Mouse (Mus musculus) T-helper 1 cell (primary cell): ENCODE data around the gene Sec14l3.
"Not testable (repeated sequence)": the region's sequence is repeated elsewhere in the genome, so short reads cannot be mapped to it uniquely, and the experiment has no call there.

Experiments
- in situ Hi-C: fragments of 300-600 bp; cut with MboI, MseI; formaldehyde crosslinking; loops from one replicate; pipeline ENCODE4 v1.15.1; 2025; ENCODE audit warnings: high pct_unique_total_duplicates

Sec14l3 gene

DNA sequence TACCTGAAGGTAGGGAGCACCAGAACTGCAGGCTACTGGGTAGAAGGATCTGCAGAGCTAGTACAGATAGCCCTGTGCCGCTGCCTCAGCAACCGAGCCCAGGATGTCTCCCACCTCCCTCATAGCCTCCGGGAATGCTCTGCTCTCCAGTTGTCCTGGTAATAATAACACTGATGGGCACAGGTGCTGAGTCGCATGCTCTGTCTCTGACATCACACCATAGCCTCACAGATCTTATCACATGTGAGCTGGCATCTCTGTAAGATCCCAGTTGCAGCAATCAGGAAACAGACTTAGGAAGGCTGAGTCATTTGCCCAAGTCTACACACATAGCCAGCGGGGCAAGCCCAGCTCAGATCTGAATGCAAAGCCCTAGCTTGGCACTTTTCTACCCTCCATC, 37.2 kb downstream of the Sec14l3 start:
- in situ Hi-C loops, result no loop called here

DNA sequence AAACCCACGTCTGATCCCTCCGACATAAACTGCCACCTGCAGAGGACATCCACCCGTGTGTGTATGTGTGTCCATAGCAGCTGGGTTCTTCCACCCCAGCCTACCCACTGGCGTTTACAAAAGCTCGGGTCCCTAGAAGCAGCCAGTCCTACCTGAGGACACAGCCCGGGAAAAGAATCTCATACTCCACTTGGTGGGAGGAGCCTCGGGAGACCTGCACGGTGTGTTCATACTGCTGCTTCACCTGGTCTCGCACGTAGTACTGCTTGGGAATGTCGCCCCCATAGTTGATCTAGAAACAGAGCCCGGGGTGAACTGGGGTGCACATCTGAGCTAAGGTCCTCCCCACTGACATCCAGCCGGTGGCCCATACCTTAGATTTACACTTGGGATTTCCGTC, 38.9 kb downstream of the Sec14l3 start:
- in situ Hi-C loops, result no loop called here

DNA sequence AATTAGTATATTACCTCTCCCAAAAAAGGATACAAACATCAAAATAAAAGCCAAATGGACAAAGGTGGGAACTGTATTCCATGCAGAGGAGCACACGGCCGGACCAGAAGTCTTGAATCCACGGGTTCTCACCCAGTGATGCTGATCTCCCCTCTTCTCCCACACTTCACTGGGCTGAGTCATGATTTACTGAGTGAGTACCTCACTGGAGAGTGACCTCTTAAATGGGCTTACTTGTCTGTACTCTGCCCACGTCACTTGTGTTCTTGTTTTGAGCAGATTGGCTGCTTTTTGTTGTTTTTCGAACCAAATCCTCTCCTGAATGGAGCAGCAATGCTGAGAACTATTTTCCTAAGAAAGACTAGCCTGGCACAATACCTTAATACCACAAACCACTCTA, 40.3 kb downstream of the Sec14l3 start:
- in situ Hi-C loops, result no loop called here

DNA sequence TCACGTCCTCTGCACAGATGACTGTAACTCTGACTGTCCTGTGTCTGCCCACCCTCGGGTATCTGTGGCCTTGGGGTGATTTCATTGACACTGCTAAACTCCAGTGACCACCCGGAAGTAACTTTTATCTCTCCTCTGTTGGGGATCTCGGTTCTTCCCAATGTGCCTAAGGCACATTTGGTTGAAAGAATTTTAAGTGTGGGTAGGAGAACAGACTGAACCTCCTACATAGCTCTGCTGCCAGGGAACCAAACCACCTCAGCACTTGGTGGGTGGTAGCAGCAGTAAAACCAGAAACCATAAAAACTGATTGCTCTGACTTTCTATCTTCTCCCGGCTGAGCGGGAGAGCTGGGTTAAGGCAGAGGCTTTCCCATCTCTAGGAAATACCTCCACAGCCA, 40.8 kb downstream of the Sec14l3 start:
- in situ Hi-C loops, result no loop called here

GRCm38 (mm10) chr11:4107901-4108300, 43.3 kb downstream of the Sec14l3 start:
- in situ Hi-C loops, result not testable (repeated sequence)

DNA sequence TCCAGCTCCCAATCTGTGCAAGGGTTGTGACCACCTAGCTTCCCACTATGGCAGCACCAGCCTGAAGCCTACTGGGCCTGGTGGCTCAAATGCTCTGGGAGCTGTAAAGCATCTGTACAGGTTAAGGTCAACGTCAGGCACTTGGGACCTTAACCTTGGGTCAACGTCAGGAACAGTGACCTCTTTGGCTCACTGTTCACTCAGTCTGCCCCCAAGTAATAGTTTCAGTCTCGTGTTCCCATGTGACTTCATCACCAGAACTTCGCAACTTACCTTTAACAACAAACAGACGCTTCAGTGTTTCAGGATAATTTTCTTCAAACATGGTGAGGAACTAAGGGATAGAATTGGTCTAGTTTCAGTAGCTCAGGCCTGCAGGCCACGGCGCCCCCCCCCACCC, 44.0 kb downstream of the Sec14l3 start:
- in situ Hi-C loops, result no loop called here

DNA sequence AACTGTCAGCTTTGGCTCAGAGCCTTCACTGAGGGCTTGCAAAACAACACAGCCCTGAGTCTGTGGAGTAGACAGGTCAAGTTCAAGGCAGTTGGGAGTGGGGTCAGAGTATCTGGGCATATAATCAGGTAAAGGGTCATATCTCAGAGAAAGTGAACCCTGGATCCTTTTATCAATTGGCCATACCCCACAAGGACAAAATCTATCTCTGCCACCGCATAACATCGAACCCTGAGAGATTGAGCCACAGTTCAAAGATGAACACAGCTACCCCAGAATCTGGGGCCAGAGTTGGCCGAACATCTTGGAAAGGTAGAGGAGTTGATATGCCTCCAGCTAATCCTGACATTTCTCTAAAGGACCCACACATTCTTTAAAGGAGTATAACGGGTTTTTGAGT, 47.4 kb downstream of the Sec14l3 start:
- in situ Hi-C loops, result no loop called here

- in situ Hi-C loops, result no loop called here
Measured at GRCm38 (mm10) chr11:4112861-4113260, 48.2 kb downstream of the Sec14l3 start.

- in situ Hi-C loops, result no loop called here
Measured at GRCm38 (mm10) chr11:4113496-4113895, 48.9 kb downstream of the Sec14l3 start.

- in situ Hi-C loops, result no loop called here
Measured at GRCm38 (mm10) chr11:4113970-4114369, 49.3 kb downstream of the Sec14l3 start.

GRCm38 (mm10) chr11:4114541-4114940, 49.9 kb downstream of the Sec14l3 start:
- in situ Hi-C loops, result not testable (repeated sequence)

- in situ Hi-C loops, result no loop called here
Measured at GRCm38 (mm10) chr11:4115407-4115806, 50.8 kb downstream of the Sec14l3 start.

- in situ Hi-C loops, result no loop called here
Measured at GRCm38 (mm10) chr11:4116458-4117141, 52.0 kb downstream of the Sec14l3 start.

DNA sequence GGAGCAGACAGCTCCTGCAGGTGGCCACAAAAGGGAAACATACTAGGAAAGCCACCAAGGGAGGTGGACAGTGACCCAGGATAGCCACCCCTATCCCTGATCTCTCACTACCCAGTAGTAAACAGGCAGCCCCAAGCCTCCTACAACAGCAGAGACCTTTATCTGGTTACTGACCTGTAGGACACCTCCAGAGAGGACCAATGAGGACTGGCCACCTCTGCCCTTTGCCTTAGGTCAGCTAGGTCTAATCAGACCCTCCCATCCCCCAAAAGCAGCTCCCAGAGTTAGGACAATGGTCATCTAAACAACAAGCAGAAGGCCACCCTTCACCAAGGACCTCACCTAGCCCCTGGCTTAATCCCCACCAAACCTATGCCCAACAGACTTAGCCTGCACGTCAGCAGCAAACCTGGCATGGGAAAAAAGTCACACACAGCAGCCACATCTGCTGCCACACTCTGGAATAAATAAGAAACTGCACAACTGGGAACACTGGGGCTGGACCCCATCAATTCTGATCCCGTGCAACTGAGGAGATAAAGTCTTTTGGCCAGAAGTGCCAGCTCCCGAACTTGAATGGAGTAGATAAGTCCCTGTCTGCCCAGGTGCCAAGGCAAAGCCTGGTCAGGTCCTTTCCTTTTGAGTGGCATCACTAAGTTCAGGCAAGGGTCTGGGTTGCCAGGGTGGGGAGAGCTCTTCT, 52.9 kb downstream of the Sec14l3 start:
- in situ Hi-C loops, result no loop called here

- in situ Hi-C loops, result no loop called here
Measured at GRCm38 (mm10) chr11:4118081-4118921, 53.7 kb downstream of the Sec14l3 start.

- in situ Hi-C loops, result no loop called here
Measured at GRCm38 (mm10) chr11:4119635-4120034, 55.0 kb downstream of the Sec14l3 start.

DNA sequence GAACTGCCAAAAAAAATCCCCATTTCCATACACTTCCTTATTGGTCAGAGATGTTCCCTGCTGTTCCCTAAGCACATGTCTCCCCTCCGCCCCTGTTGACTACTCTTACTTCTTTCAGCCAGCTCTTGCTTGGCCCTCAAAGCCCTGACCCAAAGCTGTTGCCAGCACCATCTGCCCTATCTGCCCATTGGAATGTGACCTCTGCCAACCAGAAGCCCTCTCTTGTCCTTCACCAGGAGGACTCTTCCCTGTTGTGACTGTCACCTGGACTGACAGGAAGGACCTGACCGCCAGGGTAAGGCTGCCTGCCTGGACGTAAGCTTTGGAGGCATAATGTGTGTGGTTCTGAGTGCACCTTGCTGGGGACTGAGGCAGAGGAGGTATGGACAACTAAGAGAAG, 57.0 kb downstream of the Sec14l3 start:
- in situ Hi-C loops, result no loop called here

- in situ Hi-C loops, result no loop called here
Measured at GRCm38 (mm10) chr11:4122226-4122625, 57.6 kb downstream of the Sec14l3 start.

- in situ Hi-C loops, result no loop called here
Measured at GRCm38 (mm10) chr11:4122742-4123579, 58.3 kb downstream of the Sec14l3 start, which contains the start of gene Sec14l2. TSS of gene Sec14l2 (minus strand) at chr11:4123415.

DNA sequence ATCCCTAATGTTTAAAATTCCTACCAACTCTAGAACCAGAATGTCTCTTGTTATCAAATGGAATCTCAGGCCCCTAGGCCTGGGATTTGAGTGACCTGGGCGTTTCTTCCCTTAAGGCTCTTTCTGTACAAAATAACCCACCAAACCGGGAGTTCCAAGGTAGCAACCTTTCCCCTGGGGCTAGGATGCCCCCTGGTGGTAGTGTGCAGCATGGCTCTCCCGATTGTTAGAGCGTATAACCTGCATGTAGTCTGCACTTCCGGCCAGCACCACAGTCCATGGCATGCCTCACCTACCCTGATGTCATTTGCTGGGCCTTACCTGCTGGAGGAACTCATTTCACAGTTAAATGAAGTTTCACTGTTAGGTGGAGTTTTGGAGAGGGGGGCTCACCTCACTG, 59.3 kb downstream of the Sec14l3 start:
- in situ Hi-C loops, result no loop called here

DNA sequence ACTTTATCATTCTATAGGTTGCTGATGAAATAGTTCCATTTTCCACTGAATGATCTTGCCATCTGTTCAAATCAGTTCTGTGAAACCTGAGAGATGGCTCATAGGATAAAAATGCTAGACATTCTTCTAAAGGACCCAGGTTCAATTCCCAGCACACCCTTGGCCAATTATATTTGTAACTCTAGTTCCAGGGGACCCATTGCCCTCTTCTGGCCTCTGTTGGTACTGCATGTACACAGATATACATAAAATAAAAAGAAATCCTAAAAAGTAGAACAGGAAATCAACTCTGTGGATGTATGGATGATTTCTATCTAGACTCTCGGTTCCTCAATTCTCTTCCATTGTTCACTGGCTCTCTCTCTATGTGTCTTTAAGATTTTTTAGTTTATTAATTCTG, 62.4 kb downstream of the Sec14l3 start:
- in situ Hi-C loops, result no loop called here
